Mouse (Mus musculus) G1E (cell line): ENCODE results near the gene Galnt6. TPM values are rescaled to one million over a fixed set of nuclear protein-coding genes. Genes with fewer than 3 reads are reported as not detected.

ENCODE experiments used
- ATAC-seq: 2 replicates; pipeline ENCODE4 v1.8.0; 2016; ENCODE audit warnings: mild to moderate bottlenecking; ENCODE audit not compliant: insufficient number of reproducible peaks, poor library complexity, low FRiP score, severe bottlenecking; ENCODE audit errors: extremely low read depth
- DNase-seq: peaks from one replicate; pipeline ENCODE4 v3.0.0; 2012; ENCODE audit warnings: low spot score
- H3K27me3 ChIP-seq: 2 replicates; pipeline ENCODE4 v1.6.1; 2012; ENCODE audit warnings: mild to moderate bottlenecking, low read length, inconsistent platforms; ENCODE audit not compliant: insufficient read depth
- H3K36me3 ChIP-seq: replicated peaks from 2 replicates; pipeline ENCODE3; 2012; ENCODE audit warnings: mild to moderate bottlenecking, inconsistent platforms
- H3K4me1 ChIP-seq: 2 replicates; pipeline ENCODE4 v1.6.1; 2012; ENCODE audit warnings: low read depth, low read length, inconsistent platforms, mixed read lengths; ENCODE audit not compliant: insufficient read depth
- H3K4me3 ChIP-seq: 2 replicates; pipeline ENCODE4 v1.5.1; 2012; ENCODE audit warnings: low read depth, mild to moderate bottlenecking, inconsistent platforms, low read length, moderate library complexity, mixed read lengths
- H3K9me3 ChIP-seq: replicated peaks from 2 replicates; pipeline ENCODE4 v1.6.1; 2012; ENCODE audit warnings: inconsistent platforms
- CTCF ChIP-seq: IDR thresholded peaks from 2 replicates; pipeline ENCODE4 v1.5.1; 2012; ENCODE audit warnings: low read depth, low read length, inconsistent platforms, mixed read lengths
- GATA1 ChIP-seq: IDR thresholded peaks from 2 replicates; pipeline ENCODE4 v1.6.1; 2012; ENCODE audit warnings: borderline replicate concordance, low read length, inconsistent platforms, mixed read lengths
- GATA2 ChIP-seq: IDR thresholded peaks from 2 replicates; pipeline ENCODE4 v1.6.1; 2012; ENCODE audit warnings: low read depth, low read length, inconsistent platforms, borderline replicate concordance
- POLR2AphosphoS5 ChIP-seq: IDR thresholded peaks from 2 replicates; pipeline ENCODE4 v1.6.1; 2012; ENCODE audit warnings: low read depth, low read length, inconsistent platforms; ENCODE audit not compliant: insufficient replicate concordance
- TAL1 ChIP-seq: conservative IDR thresholded peaks from 2 replicates; pipeline ENCODE4 v1.6.1; 2012; ENCODE audit warnings: low read depth, low read length, inconsistent platforms, mixed read lengths
- polyA plus RNA-seq: library from polyadenylated mRNA; stranded (reverse); fragments of >175 nt; gene quantifications from 2 replicates; pipeline ENCODE4 v1.2.3, GENCODE M21; 2012
- total RNA-seq, 2 experiments: library from RNA; stranded (forward) in 1 of 2; stranded (reverse) in 1 of 2; fragments of 200-1000 nt in 1 of 2; fragments of >200 nt in 1 of 2; fragmentation: Nextera tagmentation in 1 of 2; gene quantifications; 2 replicates each; pipeline ENCODE4 v1.2.3; 2014 to 2017

The Galnt6 gene
- total and polyA plus RNA-seq, 3 experiments = 0.02 to 0.05 TPM; not detected in 1

GRCm38 (mm10) chr15:100747121-100747963, 18.2 kb upstream of the Galnt6 start:
- Histone ChIP-seq H3K4me3 (no peak overlapping the region), H3K27me3 (no peaks in the 10 kb centered on the region), H3K9me3 (peaks cover 7% of the 10 kb centered on the region; the same call in 1 of the 2 replicates), H3K36me3 (no peaks in the 10 kb centered on the region), H3K4me1 (no peaks in the 10 kb centered on the region)
- DNase-seq = no peak
- ATAC-seq = peak; percentile 28; the same call in 1 of the 2 replicates
- TF ChIP-seq POLR2AphosphoS5 (no peak), CTCF (no peak), GATA2 (no peak), TAL1 (no peak), GATA1 (no peak)

GRCm38 (mm10) chr15:100746478-100747120, 17.4 kb upstream of the Galnt6 start:
- no peaks in the 10 kb centered on the region for H3K27me3 ChIP-seq

GRCm38 (mm10) chr15:100743238-100743637, 14.1 kb upstream of the Galnt6 start:
- no peaks in the 10 kb centered on the region for H3K36me3 ChIP-seq
- no peak for DNase-seq
- TF ChIP-seq POLR2AphosphoS5 = no peak
- TF ChIP-seq TAL1 = no peak
- TF ChIP-seq GATA2 = no peak
- TF ChIP-seq GATA1 = no peak
- TF ChIP-seq CTCF = no peak
- no peak overlapping the region for H3K4me3 ChIP-seq
- H3K27me3 ChIP-seq = no peaks in the 10 kb centered on the region
- no peak for ATAC-seq
- peaks cover 5% of the 10 kb centered on the region; the same call in 1 of the 2 replicates for H3K9me3 ChIP-seq
- H3K4me1 ChIP-seq = no peaks in the 10 kb centered on the region

More at GRCm38 (mm10) chr15:100746478-100747120, 17.4 kb upstream of the Galnt6 start:
- Histone ChIP-seq H3K9me3 (peaks cover 7% of the 10 kb centered on the region; the same call in 1 of the 2 replicates), H3K4me1 (no peaks in the 10 kb centered on the region), H3K4me3 (no peak overlapping the region), H3K36me3 (no peaks in the 10 kb centered on the region)
- DNase-seq (no peak), ATAC-seq (no peak)
- no peak for TF ChIP-seq GATA2
- no peak for TF ChIP-seq TAL1

- Histone ChIP-seq H3K27me3 (no peaks in the 10 kb centered on the region), H3K4me3 (no peak overlapping the region), H3K9me3 (peaks cover 7% of the 10 kb centered on the region), H3K36me3 (no peaks in the 10 kb centered on the region), H3K4me1 (no peaks in the 10 kb centered on the region)
- no peak for ATAC-seq
- no peak for DNase-seq
- TF ChIP-seq GATA2 (no peak), TAL1 (no peak), CTCF (no peak), POLR2AphosphoS5 (no peak), GATA1 (no peak)
Observed at GRCm38 (mm10) chr15:100739442-100739841, 10.3 kb upstream of the Galnt6 start.

- Histone ChIP-seq H3K27me3 (no peaks in the 10 kb centered on the region), H3K4me3 (no peak overlapping the region), H3K9me3 (peaks cover 6% of the 10 kb centered on the region), H3K4me1 (no peaks in the 10 kb centered on the region), H3K36me3 (no peaks in the 10 kb centered on the region)
- TF ChIP-seq TAL1 = no peak
- TF ChIP-seq GATA2 = no peak
- no peak for TF ChIP-seq POLR2AphosphoS5
- TF ChIP-seq GATA1 = no peak
- no peak for TF ChIP-seq CTCF
- ATAC-seq (no peak; the same call in 1 of the 2 replicates), DNase-seq (no peak)
Observed at GRCm38 (mm10) chr15:100738351-100738781, 9.2 kb upstream of the Galnt6 start.

GRCm38 (mm10) chr15:100737667-100738066, 8.5 kb upstream of the Galnt6 start:
- no peaks in the 10 kb centered on the region for H3K27me3 ChIP-seq
- no peaks in the 10 kb centered on the region for H3K4me1 ChIP-seq
- peaks cover 4% of the 10 kb centered on the region; the same call in 1 of the 2 replicates for H3K9me3 ChIP-seq
- H3K4me3 ChIP-seq = no peak overlapping the region
- ATAC-seq (no peak), DNase-seq (no peak)
- H3K36me3 ChIP-seq = no peaks in the 10 kb centered on the region
- no peak for TF ChIP-seq GATA2

- no peaks in the 10 kb centered on the region for H3K36me3 ChIP-seq
- ATAC-seq = no peak
- H3K27me3 ChIP-seq = no peaks in the 10 kb centered on the region
- TF ChIP-seq GATA1 (no peak), TAL1 (no peak), POLR2AphosphoS5 (no peak), CTCF (no peak), GATA2 (no peak)
- DNase-seq = no peak
- no peak overlapping the region for H3K4me3 ChIP-seq
- peaks cover 4% of the 10 kb centered on the region; the same call in 1 of the 2 replicates for H3K9me3 ChIP-seq
- no peaks in the 10 kb centered on the region for H3K4me1 ChIP-seq
Observed at GRCm38 (mm10) chr15:100735953-100736300, 6.8 kb upstream of the Galnt6 start.
